Mouse (Mus musculus): ENCODE measurements at regions not wholly inside any gene's neighbourhood (a gene's known extent, or its start where the extent isn't known, plus 50 kb on each side); places are given as distances from the start of the nearest gene placed in this dataset.

DNA sequence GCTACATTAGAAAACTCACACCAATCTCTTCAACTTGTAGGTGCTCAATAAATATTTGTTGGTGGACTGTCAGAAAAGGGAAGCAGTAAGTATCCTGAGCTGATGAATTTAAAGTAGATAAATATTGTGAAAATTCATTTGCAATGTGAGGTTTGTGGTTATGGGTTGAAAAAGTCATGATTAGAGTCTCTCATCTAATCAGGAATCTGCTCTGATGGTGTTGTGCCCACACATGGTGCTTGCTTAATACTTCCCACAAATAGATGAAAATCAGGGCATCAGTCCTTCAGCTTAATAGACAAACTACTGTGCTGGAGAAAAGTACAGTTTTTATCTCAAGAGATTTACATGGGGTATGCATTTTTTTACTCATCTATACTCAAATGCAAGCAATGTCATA is 59.9 kb downstream of the S1pr1 start:
- Histone ChIP-seq H3K9ac (ENCODE audit: low read depth, poor library complexity, severe bottlenecking) (no peak overlapping the region), H3K27me3 (ENCODE audit: control insufficient read depth, insufficient read depth, low read length, poor library complexity, severe bottlenecking) (no peaks in the 10 kb centered on the region), H3K4me1 (ENCODE audit: control insufficient read depth, insufficient read depth, low read length) (no peaks in the 10 kb centered on the region), H3K4me3 (ENCODE audit: low read depth, low read length) (no peak overlapping the region), H3K36me3 (ENCODE audit: control insufficient read depth, insufficient read depth, low read length, poor library complexity, severe bottlenecking) (no peaks in the 10 kb centered on the region), H3K9me3 (replicated peaks; ENCODE audit: control insufficient read depth, insufficient read depth, low read length, poor library complexity, severe bottlenecking) (no peaks in the 10 kb centered on the region), H3K27ac (ENCODE audit: insufficient read depth, low read length) (no peak overlapping the region)
- TF ChIP-seq POLR2A (IDR thresholded peaks at IDR 0.05; ENCODE audit: insufficient read depth, low read length) = no peak
- TF ChIP-seq CTCF (IDR thresholded peaks at IDR 0.05; ENCODE audit: low read depth, low read length) = no peak
- TF ChIP-seq EP300 (IDR thresholded peaks at IDR 0.05; ENCODE audit: insufficient read depth, low read depth, low read length) = no peak

GRCm38 (mm10) chr3:115652236-115652635 is 62.6 kb downstream of the S1pr1 start:
- no peaks in the 10 kb centered on the region for H3K9me3 ChIP-seq (replicated peaks; ENCODE audit: control insufficient read depth, insufficient read depth, low read length, poor library complexity, severe bottlenecking)
- no peaks in the 10 kb centered on the region for H3K36me3 ChIP-seq (ENCODE audit: control insufficient read depth, insufficient read depth, low read length, poor library complexity, severe bottlenecking)
- TF ChIP-seq POLR2A (IDR thresholded peaks at IDR 0.05; ENCODE audit: insufficient read depth, low read length) = no peak
- TF ChIP-seq CTCF (IDR thresholded peaks at IDR 0.05; ENCODE audit: low read depth, low read length) = no peak
- TF ChIP-seq EP300 (IDR thresholded peaks at IDR 0.05; ENCODE audit: insufficient read depth, low read depth, low read length) = no peak
- H3K27me3 ChIP-seq (ENCODE audit: control insufficient read depth, insufficient read depth, low read length, poor library complexity, severe bottlenecking) = no peaks in the 10 kb centered on the region
- H3K4me3 ChIP-seq (ENCODE audit: low read depth, low read length) = no peak overlapping the region
- no peaks in the 10 kb centered on the region for H3K4me1 ChIP-seq (ENCODE audit: control insufficient read depth, insufficient read depth, low read length)
- no peak overlapping the region for H3K9ac ChIP-seq (ENCODE audit: low read depth, poor library complexity, severe bottlenecking)
- H3K27ac ChIP-seq (ENCODE audit: insufficient read depth, low read length) = no peak overlapping the region

GRCm38 (mm10) chr3:115649338-115650117 is 65.3 kb downstream of the S1pr1 start:
- Histone ChIP-seq H3K27me3 (ENCODE audit: control insufficient read depth, insufficient read depth, low read length, poor library complexity, severe bottlenecking) (no peaks in the 10 kb centered on the region), H3K4me3 (ENCODE audit: low read depth, low read length) (no peak overlapping the region), H3K9ac (ENCODE audit: low read depth, poor library complexity, severe bottlenecking) (no peak overlapping the region), H3K4me1 (ENCODE audit: control insufficient read depth, insufficient read depth, low read length) (no peaks in the 10 kb centered on the region), H3K9me3 (replicated peaks; ENCODE audit: control insufficient read depth, insufficient read depth, low read length, poor library complexity, severe bottlenecking) (no peaks in the 10 kb centered on the region), H3K27ac (ENCODE audit: insufficient read depth, low read length) (no peak overlapping the region), H3K36me3 (ENCODE audit: control insufficient read depth, insufficient read depth, low read length, poor library complexity, severe bottlenecking) (no peaks in the 10 kb centered on the region)
- TF ChIP-seq POLR2A (IDR thresholded peaks at IDR 0.05; ENCODE audit: insufficient read depth, low read length) (no peak), EP300 (IDR thresholded peaks at IDR 0.05; ENCODE audit: insufficient read depth, low read depth, low read length) (no peak), CTCF (IDR thresholded peaks at IDR 0.05; ENCODE audit: low read depth, low read length) (no peak)

DNA sequence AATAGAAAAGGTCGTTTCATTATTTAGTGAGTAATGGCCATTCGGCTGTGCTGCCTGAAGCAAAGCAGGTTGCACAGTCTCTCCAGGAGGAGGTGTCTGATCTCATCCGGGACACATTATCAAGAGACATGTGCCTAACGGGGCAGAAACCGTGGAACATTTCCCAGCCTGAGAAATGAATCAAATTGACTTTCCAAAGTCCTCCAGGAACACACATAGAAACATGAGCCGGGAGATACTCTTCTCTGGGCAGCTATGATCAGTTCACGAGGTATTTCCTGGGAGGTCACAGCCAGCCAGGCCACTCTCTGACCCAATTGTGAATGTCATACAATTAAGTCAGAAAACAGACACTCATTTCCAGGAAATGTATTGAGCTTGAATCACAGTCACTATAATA is 67.9 kb downstream of the S1pr1 start:
- no peaks in the 10 kb centered on the region for H3K36me3 ChIP-seq (ENCODE audit: control insufficient read depth, insufficient read depth, low read length, poor library complexity, severe bottlenecking)
- H3K4me1 ChIP-seq (ENCODE audit: control insufficient read depth, insufficient read depth, low read length) = no peaks in the 10 kb centered on the region
- no peaks in the 10 kb centered on the region for H3K27me3 ChIP-seq (ENCODE audit: control insufficient read depth, insufficient read depth, low read length, poor library complexity, severe bottlenecking)
- no peak overlapping the region for H3K27ac ChIP-seq (ENCODE audit: insufficient read depth, low read length)
- no peaks in the 10 kb centered on the region for H3K9me3 ChIP-seq (replicated peaks; ENCODE audit: control insufficient read depth, insufficient read depth, low read length, poor library complexity, severe bottlenecking)
- TF ChIP-seq EP300 (IDR thresholded peaks at IDR 0.05; ENCODE audit: insufficient read depth, low read depth, low read length) (no peak), POLR2A (IDR thresholded peaks at IDR 0.05; ENCODE audit: insufficient read depth, low read length) (no peak)
- H3K9ac ChIP-seq (ENCODE audit: low read depth, poor library complexity, severe bottlenecking) = no peak overlapping the region
- H3K4me3 ChIP-seq (ENCODE audit: low read depth, low read length) = no peak overlapping the region

GRCm38 (mm10) chr3:115644307-115644706 is 70.6 kb downstream of the S1pr1 start:
- no peak overlapping the region for H3K9ac ChIP-seq (ENCODE audit: low read depth, poor library complexity, severe bottlenecking)
- no peak overlapping the region for H3K27ac ChIP-seq (ENCODE audit: insufficient read depth, low read length)
- H3K36me3 ChIP-seq (ENCODE audit: control insufficient read depth, insufficient read depth, low read length, poor library complexity, severe bottlenecking) = no peaks in the 10 kb centered on the region
- H3K4me1 ChIP-seq (ENCODE audit: control insufficient read depth, insufficient read depth, low read length) = peaks cover 3% of the 10 kb centered on the region
- H3K4me3 ChIP-seq (ENCODE audit: low read depth, low read length) = no peak overlapping the region
- H3K9me3 ChIP-seq (replicated peaks; ENCODE audit: control insufficient read depth, insufficient read depth, low read length, poor library complexity, severe bottlenecking) = no peaks in the 10 kb centered on the region
- H3K27me3 ChIP-seq (ENCODE audit: control insufficient read depth, insufficient read depth, low read length, poor library complexity, severe bottlenecking) = no peaks in the 10 kb centered on the region
- TF ChIP-seq POLR2A (IDR thresholded peaks at IDR 0.05; ENCODE audit: insufficient read depth, low read length) (no peak), EP300 (IDR thresholded peaks at IDR 0.05; ENCODE audit: insufficient read depth, low read depth, low read length) (no peak)

DNA sequence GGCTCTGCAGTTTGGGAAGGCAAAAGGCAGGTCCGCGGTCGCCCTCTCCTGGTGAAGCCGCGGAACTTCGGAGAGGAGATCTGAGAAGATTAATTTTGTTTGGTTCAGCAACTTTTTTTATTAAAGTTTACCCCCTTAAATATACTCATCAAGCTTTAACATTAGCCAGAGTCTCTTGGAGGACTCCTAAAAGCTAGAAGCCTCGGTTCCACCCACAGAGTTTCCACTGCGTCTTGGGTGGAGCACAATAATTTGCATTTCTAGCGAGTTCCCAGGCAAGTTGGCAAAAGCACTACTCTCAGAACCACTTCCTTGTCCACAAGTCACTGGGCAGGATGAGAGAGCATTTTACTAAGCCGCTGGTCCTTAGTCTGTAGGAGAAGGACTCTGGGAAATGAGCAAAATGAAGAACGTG is 72.0 kb downstream of the S1pr1 start:
- Histone ChIP-seq H3K9ac (ENCODE audit: low read depth, poor library complexity, severe bottlenecking) (peak overlapping the region; percentile 13; the same call in 1 of the 2 replicates), H3K4me3 (ENCODE audit: low read depth, low read length) (peak overlapping the region; percentile 65; the same call in 1 of the 2 replicates), H3K4me1 (ENCODE audit: control insufficient read depth, insufficient read depth, low read length) (peaks cover 3% of the 10 kb centered on the region), H3K27me3 (ENCODE audit: control insufficient read depth, insufficient read depth, low read length, poor library complexity, severe bottlenecking) (no peaks in the 10 kb centered on the region), H3K9me3 (replicated peaks; ENCODE audit: control insufficient read depth, insufficient read depth, low read length, poor library complexity, severe bottlenecking) (no peaks in the 10 kb centered on the region; the same call in 1 of the 2 replicates), H3K27ac (ENCODE audit: insufficient read depth, low read length) (no peak overlapping the region), H3K36me3 (ENCODE audit: control insufficient read depth, insufficient read depth, low read length, poor library complexity, severe bottlenecking) (no peaks in the 10 kb centered on the region)
- TF ChIP-seq CTCF (IDR thresholded peaks at IDR 0.05; ENCODE audit: low read depth, low read length) = peak; percentile 71
- TF ChIP-seq POLR2A (IDR thresholded peaks at IDR 0.05; ENCODE audit: insufficient read depth, low read length) = no peak

Data from ES-Bruce4 (cell line).